Mouse (Mus musculus): ENCODE results near the gene Vmn1r199.
"Not testable (repeated sequence)": the region's sequence is repeated elsewhere in the genome, so short reads cannot be mapped to it uniquely, and the experiment has no call there.

DNA sequence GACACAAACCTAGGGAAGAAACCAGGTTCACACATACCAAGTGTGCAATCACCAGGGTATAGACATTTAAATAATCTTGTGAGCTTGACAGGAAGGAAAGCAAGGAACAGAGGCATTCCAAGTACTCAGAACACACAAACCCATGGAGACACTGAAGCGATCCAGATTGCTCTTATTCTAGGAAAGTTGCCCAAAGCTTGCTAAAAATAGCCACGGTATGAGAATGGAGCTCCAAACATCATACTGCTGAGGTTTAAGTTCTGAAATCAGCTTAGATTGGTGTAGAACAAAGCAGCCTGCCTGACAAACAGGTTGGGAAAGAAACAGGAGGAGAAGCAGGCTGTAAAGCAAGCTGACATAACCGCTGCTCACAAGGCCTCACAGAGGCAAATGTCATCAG, 1.5 kb downstream of the Vmn1r199 start:
- not testable (repeated sequence) for TF ChIP-seq CTCF (conservative IDR thresholded peaks at IDR 0.05; ENCODE audit: low read length); POU5F1 (IDR thresholded peaks at IDR 0.05; ENCODE audit: borderline replicate concordance, low read length)

All from E14TG2a.4 (cell line).